Mouse (Mus musculus) left cerebral cortex, adult 2 months (tissue): ENCODE results near the gene Sypl2. TPM values are rescaled to one million over a fixed set of nuclear protein-coding genes. Genes with fewer than 3 reads are reported as not detected.

Experiments
- DNase-seq, 2 experiments: peaks; one replicate each; pipeline ENCODE4 v3.0.0; 2021 to 2022; ENCODE audit warnings: low spot score in 2 of 2, mixed read lengths in 1 of 2; ENCODE audit errors: extremely low spot score in 1 of 2
- H3K27ac ChIP-seq: fragments of 200-600 bp; 2 replicates; pipeline ENCODE4 v1.8.1; 2022
- H3K4me3 ChIP-seq: fragments of 200-600 bp; 2 replicates; pipeline ENCODE4 v1.8.1; 2022
- CTCF ChIP-seq: fragments of 200-600 bp; IDR thresholded peaks from 2 replicates; pipeline ENCODE4 v1.8.1; 2022; ENCODE audit warnings: antibody characterized with exemption, mild to moderate bottlenecking, moderate library complexity
- intact Hi-C: fragments of 180-260 bp; cut with DNase I; formaldehyde crosslinking; loops from one replicate; pipeline ENCODE4 v1.15.1; 2025
- total RNA-seq, 2 experiments: library from RNA; stranded (reverse); gene quantifications; 2 replicates each; pipeline ENCODE4 v1.2.3; 2021

Gene Sypl2
- total RNA-seq, 2 experiments from 2014 or later: 1.7 to 2.0 TPM

DNA sequence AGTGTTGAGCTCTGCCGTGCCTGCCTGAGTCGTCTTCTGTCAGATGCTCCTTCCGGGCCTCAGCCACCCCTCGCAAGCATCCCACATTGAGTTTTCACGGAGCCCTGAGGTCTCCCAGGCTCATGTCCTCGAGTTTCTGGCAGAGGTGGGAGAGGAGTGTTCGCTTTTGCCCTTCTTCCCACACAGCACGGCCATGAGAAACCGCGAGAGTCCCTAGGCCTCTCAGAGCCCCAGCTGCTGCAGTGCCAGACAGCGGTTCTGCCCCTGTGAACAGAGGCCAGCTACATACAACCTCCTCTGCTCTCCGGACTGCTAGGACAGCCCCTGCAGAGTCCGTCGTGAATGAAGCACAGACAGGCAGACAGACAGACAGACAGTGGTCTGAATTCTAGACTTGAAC, 58.9 kb downstream of the Sypl2 start:
- DNase-seq: no peak
- no peak overlapping the region for H3K27ac ChIP-seq
- no peak overlapping the region for H3K4me3 ChIP-seq
- TF ChIP-seq CTCF: no peak
- intact Hi-C loops: loop anchor here (5.0 kb wide), 1 partner anchor 220 kb away; no protein-coding TSS in a partner anchor

DNA sequence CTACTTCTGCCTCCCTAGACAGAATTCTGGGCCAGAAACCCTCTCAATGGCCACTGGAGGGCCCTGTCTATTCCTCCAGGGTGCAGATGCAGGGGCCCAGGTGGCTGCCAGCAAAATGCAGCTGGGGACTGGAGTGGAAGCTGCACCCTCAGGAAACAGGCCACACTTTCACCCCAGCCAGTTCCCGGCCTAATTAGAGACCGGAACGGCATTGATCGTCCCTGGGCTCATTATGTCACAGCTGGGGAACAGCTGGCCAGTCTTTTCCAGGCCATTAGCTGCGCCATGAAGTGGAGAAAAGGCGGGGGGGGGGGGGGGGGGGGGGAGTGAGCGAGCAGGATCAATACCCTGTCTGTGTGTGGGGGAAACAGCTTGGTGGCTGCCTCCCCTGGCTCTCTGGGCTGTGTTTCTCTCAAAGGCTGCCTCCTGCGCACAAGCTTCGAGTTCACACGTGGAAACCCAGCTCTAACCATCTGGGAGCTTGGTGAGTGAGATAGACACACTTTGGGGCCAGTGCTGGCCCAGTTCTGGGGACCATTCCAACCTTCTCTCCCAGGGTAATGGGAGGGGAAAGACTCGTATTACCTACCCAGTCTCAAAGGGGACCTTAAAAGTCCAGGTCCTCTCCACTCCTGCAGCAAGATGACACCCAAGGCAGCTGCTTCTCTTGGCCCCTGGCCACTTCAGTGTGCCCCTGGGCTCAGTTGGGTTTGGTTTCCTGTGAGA, 59.8 kb downstream of the Sypl2 start:
- intact Hi-C loops: loop anchor here (5.0 kb wide), 1 partner anchor 221 kb away; no protein-coding TSS in a partner anchor
- peak in 1 of 2 experiments; percentile 46 for DNase-seq
- peak overlapping the region; percentile 45; the same call in 1 of the 2 replicates for H3K27ac ChIP-seq
- H3K4me3 ChIP-seq: no peak overlapping the region
- peak; percentile 41 for TF ChIP-seq CTCF

DNA sequence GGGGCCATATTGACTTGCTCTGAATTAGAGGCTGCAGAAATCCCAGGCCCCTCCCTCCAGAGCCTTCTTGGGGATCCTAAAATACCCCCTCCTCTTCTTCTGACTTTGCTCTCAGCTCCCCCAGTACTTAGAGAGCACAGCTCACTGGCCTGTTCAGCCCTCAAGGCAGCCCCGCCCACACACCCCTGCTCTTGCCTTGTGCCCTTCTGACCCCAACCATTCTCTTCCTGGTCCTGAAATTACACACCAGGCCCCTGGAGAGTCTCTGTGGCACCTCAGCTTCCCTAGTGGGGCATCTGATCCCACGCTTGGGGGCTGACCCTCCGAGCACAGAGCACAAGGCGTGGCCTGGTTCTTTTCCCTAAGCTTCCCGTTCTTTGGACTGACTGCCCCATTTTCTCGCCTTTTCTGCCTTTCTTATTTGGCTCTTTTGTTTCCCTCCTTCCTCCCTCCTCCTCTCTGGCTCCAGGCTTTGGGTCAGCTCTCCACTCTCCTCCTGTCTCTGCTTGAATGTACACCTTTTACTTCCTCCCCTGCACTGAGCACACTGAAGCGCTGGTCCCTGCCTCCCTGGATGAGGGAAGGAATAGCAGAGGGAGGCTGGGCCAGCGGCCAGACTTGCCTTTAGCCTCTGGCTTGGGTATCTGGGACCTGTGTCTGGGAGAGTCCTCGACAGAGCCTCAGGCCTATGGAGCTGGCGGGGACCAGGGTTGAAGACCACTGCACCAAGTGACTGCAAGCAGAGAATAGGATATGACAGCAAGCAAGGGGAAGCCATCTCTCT, 60.7 kb downstream of the Sypl2 start:
- Histone ChIP-seq H3K27ac (peak overlapping the region; percentile 38; the same call in 1 of the 2 replicates), H3K4me3 (no peak overlapping the region)
- intact Hi-C loops: loop anchor here (2.0 to 5.0 kb wide), 2 partner anchors 91 to 222 kb away; partner anchors contain the start of gene Psma5
- DNase-seq: no peak
- TF ChIP-seq CTCF: no peak

DNA sequence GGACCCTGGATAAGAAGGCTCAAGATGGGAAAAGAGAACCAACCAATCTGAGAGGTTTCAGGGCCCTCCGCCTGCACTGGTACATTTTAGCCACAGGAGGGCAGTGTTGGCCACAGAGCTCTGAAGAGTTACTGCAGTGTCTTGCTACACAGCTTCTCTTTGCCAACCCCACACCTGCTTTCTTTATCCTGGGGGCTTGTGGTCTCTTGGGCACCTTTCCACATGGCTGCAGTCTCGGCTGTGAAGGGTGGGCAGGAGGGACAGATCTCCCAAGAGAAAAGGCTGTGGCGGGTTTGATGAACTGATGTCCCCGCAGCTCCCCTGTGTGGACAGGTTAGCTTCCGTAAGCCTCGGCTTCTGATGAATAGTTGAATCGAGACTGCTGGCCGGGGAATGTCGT, 61.6 kb downstream of the Sypl2 start:
- H3K27ac ChIP-seq: peak overlapping the region; percentile 32; the same call in 1 of the 2 replicates
- peak; percentile 99 for TF ChIP-seq CTCF
- intact Hi-C loops: loop anchor here (1.0 to 5.0 kb wide), 3 partner anchors 39 to 222 kb away; partner anchors contain the start of gene Psma5
- peak; percentile 78 to 88 for DNase-seq
- peak overlapping the region; percentile 25; the same call in 1 of the 2 replicates for H3K4me3 ChIP-seq

DNA sequence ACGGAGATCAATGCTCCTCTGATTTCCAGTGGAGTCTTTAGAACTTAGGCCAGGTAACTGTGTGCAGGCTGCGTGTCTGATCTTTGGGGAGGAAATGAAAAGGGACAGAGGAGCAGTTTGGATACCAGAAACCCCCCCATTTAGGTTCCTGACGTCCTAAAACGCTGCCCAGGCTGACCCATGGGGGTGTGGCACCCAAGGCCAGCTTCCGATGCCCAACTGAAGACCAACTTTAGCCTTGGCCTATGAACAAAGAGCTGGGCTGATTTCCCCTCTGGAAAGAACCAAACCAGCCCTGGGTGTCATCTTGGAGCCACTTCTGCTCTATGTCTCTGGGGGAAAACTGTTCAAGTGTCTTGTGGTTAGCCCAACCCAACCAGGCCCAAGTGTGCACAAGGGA, 62.4 kb downstream of the Sypl2 start:
- no peak overlapping the region for H3K27ac ChIP-seq
- intact Hi-C loops: loop anchor here (1.0 to 2.0 kb wide), 2 partner anchors 40 to 93 kb away; partner anchors contain the start of gene Psma5
- DNase-seq: no peak
- no peak overlapping the region for H3K4me3 ChIP-seq
- no peak for TF ChIP-seq CTCF

Other genes starting within 250 kb of the Sypl2 start
- gene Gstm2, start 240.2 kb downstream of the Sypl2 start, total RNA-seq: 1 to 10 TPM; 2.0 to 4.6 TPM
- gene Gstm1, start 208.7 kb downstream of the Sypl2 start, total RNA-seq: 100 to 1,000 TPM; 266 to 284 TPM
- 1 to 10 TPM; 7.8 to 8.0 TPM for gene Gstm4, start 181.8 kb downstream of the Sypl2 start, total RNA-seq
- 10 to 100 TPM; 58.8 to 61.4 TPM for gene Ampd2, start 140.0 kb downstream of the Sypl2 start, total RNA-seq
- not detected for gene Gnat2, start 133.9 kb downstream of the Sypl2 start, total RNA-seq
- 10 to 100 TPM; 26.9 to 28.6 TPM for gene Gnai3, start 80.5 kb downstream of the Sypl2 start, total RNA-seq
- 10 to 100 TPM; 17.0 to 19.0 TPM for gene Gpr61, start 71.8 kb downstream of the Sypl2 start, total RNA-seq
- gene Amigo1, start 40.3 kb downstream of the Sypl2 start, total RNA-seq: 10 to 100 TPM; 80.2 to 82.8 TPM
- 10 to 100 TPM; 18.8 to 20.7 TPM for gene Cyb561d1, start 25.4 kb downstream of the Sypl2 start, total RNA-seq
- 10 to 100 TPM; 30.6 to 32.8 TPM for gene Atxn7l2, start 15.7 kb downstream of the Sypl2 start, total RNA-seq
- gene Psma5, start 30.3 kb upstream of the Sypl2 start, total RNA-seq: 10 to 100 TPM; 64.9 to 80.9 TPM
- gene Sort1, start 57.4 kb upstream of the Sypl2 start, total RNA-seq: 100 to 1,000 TPM; 310 to 316 TPM
- gene Mybphl, start 138.3 kb upstream of the Sypl2 start, total RNA-seq: 1 to 10 TPM in 1 of 2 experiments, not detected in 1; 1.0 TPM
- 10 to 100 TPM; 18.9 to 21.2 TPM for gene Psrc1, start 157.2 kb upstream of the Sypl2 start, total RNA-seq
- 100 to 1,000 TPM; 163 to 185 TPM for gene Celsr2, start 188.9 kb upstream of the Sypl2 start, total RNA-seq
- 100 to 1,000 TPM; 216 to 222 TPM for gene Sars, start 218.6 kb upstream of the Sypl2 start, total RNA-seq